ENCODE assay signal across 15 mouse cellular contexts in the genomic region with DNA sequence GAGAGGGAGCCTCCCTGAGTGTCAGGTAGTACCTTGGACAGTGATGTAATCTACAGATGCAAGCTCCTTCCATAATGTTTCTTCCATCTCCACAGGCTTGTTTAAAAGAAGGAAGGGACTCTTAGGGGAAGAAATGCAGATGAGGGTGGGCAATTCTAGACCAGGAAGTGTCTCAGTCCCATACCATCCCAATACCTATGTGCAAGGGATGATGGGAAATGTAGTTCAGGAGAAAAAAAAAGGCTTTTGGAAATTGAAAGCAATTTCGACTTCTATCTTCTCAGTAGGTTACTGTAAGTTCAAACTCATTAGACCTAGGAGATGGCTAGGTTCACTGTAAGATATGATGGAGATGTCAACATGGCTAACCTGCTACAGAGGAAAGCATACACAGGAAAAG.
"Had no signal": no experiment of that assay in that cellular context is flagged by ENCODE, and none has a peak within 500 bp of the region (broad histone marks: within the 10 kb centered on the region; RNA-seq: fewer than 3 reads in every experiment).

No protein-coding gene starts in this region.

- H3K36me3 ChIP-seq: neural tube, embryonic 15.5 days; stomach, embryonic 15.5 days had no signal

- H3K27me3 ChIP-seq: neural tube, embryonic 15.5 days; stomach, embryonic 15.5 days had no signal

- H3K9ac ChIP-seq: neural tube, embryonic 15.5 days; stomach, embryonic 15.5 days had no signal

- H3K27ac ChIP-seq: neural tube, embryonic 15.5 days; stomach, embryonic 15.5 days; stomach, postnatal 0 days had no signal

- H3K4me3 ChIP-seq: neural tube, embryonic 15.5 days; stomach, embryonic 15.5 days had no signal

- H3K9me3 ChIP-seq: neural tube, embryonic 15.5 days; stomach, embryonic 15.5 days had no signal

- H3K4me1 ChIP-seq: stomach, embryonic 15.5 days had no signal

- H3K4me2 ChIP-seq: neural tube, embryonic 15.5 days; stomach, embryonic 15.5 days had no signal

- DNase-seq: retina, postnatal 1 day; right cerebral cortex, adult 18-20 months; right cerebral cortex, postnatal 14 days; right cerebral cortex, postnatal 25 days; right cerebral cortex, postnatal 4 days; spleen, adult 18-20 months; thymus, adult 18-20 months; thymus, adult 2 months; thymus, postnatal 14 days; thymus, postnatal 25 days; thymus, postnatal 36 days; thymus, postnatal 4 days had no signal
